Mouse (Mus musculus) embryo, embryonic 10 days (tissue): ENCODE data around the gene Arhgap25.
A peak's percentile ranks its signal among the peaks of the same experiment; 100 is the strongest.
"Not testable (repeated sequence)": the region's sequence is repeated elsewhere in the genome, so short reads cannot be mapped to it uniquely, and the experiment has no call there.

Experiments used
- DNase-seq: peaks from one replicate; pipeline ENCODE4 v3.0.0-alpha.2; 2015; ENCODE audit warnings: low spot score

Arhgap25 gene

GRCm38 (mm10) chr6:87532953-87533710 is at the start of gene Arhgap25:
Arhgap25 (minus strand) TSS chr6:87533259.
- DNase-seq, result no peak

- DNase-seq, result no peak
These were observed 49.4 kb upstream of the Arhgap25 start for GRCm38 (mm10) chr6:87582456-87582855.

GRCm38 (mm10) chr6:87581581-87581980 is 48.5 kb upstream of the Arhgap25 start:
- DNase-seq, result no peak

- DNase-seq, result no peak
These were observed 48.0 kb upstream of the Arhgap25 start for GRCm38 (mm10) chr6:87581071-87581470.

- peak; percentile 63 for DNase-seq
These were observed 45.2 kb upstream of the Arhgap25 start for GRCm38 (mm10) chr6:87578247-87578646.

GRCm38 (mm10) chr6:87576648-87577330 is 43.7 kb upstream of the Arhgap25 start:
- DNase-seq, result no peak

- DNase-seq, result not testable (repeated sequence)
These were observed 38.8 kb upstream of the Arhgap25 start for GRCm38 (mm10) chr6:87571863-87572262.

- DNase-seq, result no peak
These were observed 34.9 kb upstream of the Arhgap25 start for GRCm38 (mm10) chr6:87567686-87568593.

- no peak for DNase-seq
These were observed 32.1 kb upstream of the Arhgap25 start for GRCm38 (mm10) chr6:87565166-87565565.

GRCm38 (mm10) chr6:87564356-87564755 is 31.3 kb upstream of the Arhgap25 start:
- DNase-seq, result no peak

- DNase-seq, result no peak
These were observed 20.7 kb upstream of the Arhgap25 start for GRCm38 (mm10) chr6:87553724-87554123.

- DNase-seq, result no peak
These were observed 19.2 kb upstream of the Arhgap25 start for GRCm38 (mm10) chr6:87552054-87552807.

- DNase-seq, result no peak
These were observed 14.8 kb upstream of the Arhgap25 start for GRCm38 (mm10) chr6:87547836-87548235.

GRCm38 (mm10) chr6:87547431-87547830 is 14.4 kb upstream of the Arhgap25 start:
- DNase-seq, result no peak

GRCm38 (mm10) chr6:87545331-87546217 is 12.5 kb upstream of the Arhgap25 start:
- no peak for DNase-seq

- DNase-seq, result no peak
These were observed 9.0 kb upstream of the Arhgap25 start for GRCm38 (mm10) chr6:87542027-87542426.

GRCm38 (mm10) chr6:87541171-87541571 is 8.1 kb upstream of the Arhgap25 start:
- DNase-seq, result no peak

- no peak for DNase-seq
These were observed 5.6 kb upstream of the Arhgap25 start for GRCm38 (mm10) chr6:87538376-87539270.

- no peak for DNase-seq
These were observed 4.6 kb upstream of the Arhgap25 start for GRCm38 (mm10) chr6:87537678-87538077.

- DNase-seq, result no peak
These were observed 3.2 kb upstream of the Arhgap25 start for GRCm38 (mm10) chr6:87536270-87536669.
